Mouse (Mus musculus) forebrain, embryonic 16.5 days (tissue): ENCODE data around the gene Tmem217. TPM values are rescaled to one million over a fixed set of nuclear protein-coding genes. Genes with fewer than 3 reads are reported as not detected.

Experiments used
- ATAC-seq: fragments of 200-750 bp; cut with Nextera tagmentation; 2 replicates; pipeline ENCODE4 v1.8.0; 2017; ENCODE audit warnings: mild to moderate bottlenecking, moderate library complexity
- H3K27ac ChIP-seq: fragments of 300-500 bp; sonication (generic); 2 replicates; pipeline ENCODE4 v1.5.1; 2014; ENCODE audit warnings: low read length, control low read depth
- H3K27me3 ChIP-seq: fragments of 300-500 bp; sonication (generic); replicated peaks from 2 replicates; pipeline ENCODE4 v1.6.1; 2014; ENCODE audit warnings: low read length; ENCODE audit not compliant: control insufficient read depth, insufficient read depth
- H3K36me3 ChIP-seq: fragments of 300-500 bp; sonication (generic); 2 replicates; pipeline ENCODE4 v1.6.1; 2014; ENCODE audit not compliant: control insufficient read depth, insufficient read depth
- H3K4me1 ChIP-seq: fragments of 300-500 bp; sonication (generic); replicated peaks from 2 replicates; pipeline ENCODE4 v1.6.1; 2014; ENCODE audit warnings: low read length; ENCODE audit not compliant: control insufficient read depth, insufficient read depth
- H3K4me2 ChIP-seq: fragments of 300-500 bp; sonication (generic); 2 replicates; pipeline ENCODE4 v1.6.1; 2014; ENCODE audit warnings: mild to moderate bottlenecking, low read length, control low read depth
- H3K4me3 ChIP-seq: fragments of 300-500 bp; sonication (generic); replicated peaks from 2 replicates; pipeline ENCODE4 v1.5.1; 2014; ENCODE audit warnings: mild to moderate bottlenecking, low read length, control low read depth
- H3K9ac ChIP-seq: fragments of 300-500 bp; sonication (generic); replicated peaks from 2 replicates; pipeline ENCODE4 v1.6.1; 2014; ENCODE audit warnings: low read depth, low read length, control low read depth
- H3K9me3 ChIP-seq: fragments of 300-500 bp; sonication (generic); 2 replicates; pipeline ENCODE4 v1.6.1; 2016; ENCODE audit warnings: low read length; ENCODE audit not compliant: control insufficient read depth
- WGBS: fragments of 180-500 bp; shearing (Covaris S2); extraction: QIAGEN DNeasy Blood & Tissue Kit; methylation state at CpG from one replicate; pipeline ENCODE4 v1.1.7; 2014; 5-methylcytosine and 5-hydroxymethylcytosine counted together
- polyA plus RNA-seq: library from polyadenylated mRNA; unstranded; fragments of >200 nt; fragmentation: Nextera tagmentation; extraction: Ambion mirVana; gene quantifications from 2 replicates; pipeline ENCODE4 v1.2.1, GENCODE M21; 2015

Gene Tmem217
- polyA plus RNA-seq: 0.50 and 1.1 TPM in 2 replicates

DNA sequence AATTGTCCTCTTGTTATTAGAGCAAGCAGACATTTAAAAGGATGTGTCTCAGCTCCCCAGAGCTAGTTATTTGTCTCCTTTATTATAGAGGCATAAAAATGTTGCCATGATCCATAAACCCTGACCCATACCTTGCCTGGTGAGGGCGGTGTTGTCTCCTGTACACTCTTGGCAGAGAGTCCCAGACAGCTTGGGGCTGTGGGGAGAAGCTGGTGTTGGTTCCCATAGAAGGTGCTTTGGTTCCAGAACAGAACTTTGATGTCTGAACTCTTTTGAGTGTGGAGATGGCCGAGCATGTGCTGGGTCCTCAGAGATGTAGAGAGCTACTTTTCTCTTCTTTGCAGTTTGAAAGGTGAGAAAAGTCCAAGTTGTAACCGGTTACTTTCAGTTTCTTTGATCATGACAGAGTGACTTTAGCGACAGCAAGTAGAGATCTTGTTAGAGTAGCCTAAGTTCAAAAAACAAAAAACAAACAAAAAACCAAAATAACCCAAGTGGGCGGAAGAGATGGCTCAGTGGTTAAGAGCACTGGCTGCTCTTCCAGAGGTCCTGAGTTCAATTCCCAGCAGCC lies at the start of gene Tmem217:
Gene Tmem217 (minus strand): TSS at position 224 of the 571 bp plus-strand sequence.
- H3K9me3 ChIP-seq: no peaks in the 10 kb centered on the region
- no peaks in the 10 kb centered on the region for H3K36me3 ChIP-seq
- no peak within 1 kb of the TSS for H3K9ac ChIP-seq
- no peak within 1 kb of the TSS for H3K27ac ChIP-seq
- no peak for ATAC-seq
- peaks cover 15% of the 10 kb centered on the region for H3K4me1 ChIP-seq
- H3K4me3 ChIP-seq: no peak within 1 kb of the TSS
- H3K27me3 ChIP-seq: no peaks in the 10 kb centered on the region
- WGBS: 90% methylated on average over 5 of the region's 5 CpGs
- no peak within 1 kb of the TSS for H3K4me2 ChIP-seq

DNA sequence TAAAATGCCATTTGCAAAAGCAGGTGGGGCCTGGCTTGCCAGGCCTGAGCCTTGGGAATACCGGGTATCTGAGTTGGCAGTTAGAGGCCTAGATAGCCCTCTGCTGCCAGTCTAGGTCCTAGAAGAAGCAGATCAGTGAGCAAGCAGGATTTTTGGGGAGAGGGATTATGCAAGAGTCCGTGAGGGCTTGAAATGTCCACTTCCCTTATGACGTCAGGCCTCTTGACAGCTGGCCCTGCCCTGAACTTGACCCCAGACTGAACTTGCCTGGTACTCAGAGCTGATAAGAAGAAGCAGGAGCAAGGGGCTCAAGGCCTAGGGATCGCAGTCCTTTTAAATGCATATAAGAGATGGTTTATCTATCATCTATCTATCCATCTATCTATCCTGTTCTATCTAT lies 49.2 kb upstream of the Tmem217 start:
- no peak for ATAC-seq
- H3K4me1 ChIP-seq: peaks cover 2% of the 10 kb centered on the region; the same call in 1 of the 2 replicates
- no peaks in the 10 kb centered on the region for H3K27me3 ChIP-seq
- H3K27ac ChIP-seq: no peak overlapping the region
- no peaks in the 10 kb centered on the region for H3K9me3 ChIP-seq
- H3K36me3 ChIP-seq: peaks cover 6% of the 10 kb centered on the region
- H3K4me3 ChIP-seq: no peak overlapping the region
- no peak overlapping the region for H3K4me2 ChIP-seq
- WGBS: 86% methylated on average over 4 of the region's 4 CpGs
- no peak overlapping the region for H3K9ac ChIP-seq

DNA sequence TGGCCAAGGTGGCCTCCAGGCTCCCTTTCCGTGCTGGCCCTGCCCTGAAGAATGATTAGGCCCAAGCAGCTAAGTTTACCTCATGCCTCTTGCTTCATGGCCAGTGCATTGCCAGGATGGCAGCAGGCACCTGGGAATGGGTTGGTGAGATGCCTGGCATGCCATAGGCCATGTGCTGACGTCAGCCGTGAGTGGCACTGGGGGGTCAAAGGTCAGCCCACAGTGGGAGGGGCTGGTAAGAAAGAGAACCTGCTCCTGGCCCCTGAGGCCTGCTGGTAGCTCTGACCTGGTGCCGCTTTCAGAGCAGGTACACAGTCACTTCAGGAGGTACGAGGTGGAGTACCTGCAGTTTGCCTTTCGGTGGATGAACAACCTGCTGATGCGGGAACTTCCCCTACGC lies 47.4 kb upstream of the Tmem217 start:
- Histone ChIP-seq H3K4me3 (no peak overlapping the region), H3K27ac (no peak overlapping the region), H3K27me3 (no peaks in the 10 kb centered on the region), H3K4me2 (no peak overlapping the region), H3K9ac (no peak overlapping the region), H3K36me3 (peaks cover 9% of the 10 kb centered on the region), H3K9me3 (no peaks in the 10 kb centered on the region), H3K4me1 (peaks cover 2% of the 10 kb centered on the region; the same call in 1 of the 2 replicates)
- WGBS: 88% methylated on average over 8 of the region's 8 CpGs
- no peak for ATAC-seq

GRCm38 (mm10) chr17:29599051-29599450 lies 46.9 kb upstream of the Tmem217 start:
- Histone ChIP-seq H3K9ac (no peak overlapping the region), H3K27me3 (no peaks in the 10 kb centered on the region), H3K4me2 (no peak overlapping the region), H3K4me3 (no peak overlapping the region), H3K9me3 (no peaks in the 10 kb centered on the region), H3K36me3 (peaks cover 9% of the 10 kb centered on the region), H3K4me1 (peaks cover 2% of the 10 kb centered on the region; the same call in 1 of the 2 replicates), H3K27ac (no peak overlapping the region)
- ATAC-seq: no peak
- 90% methylated on average over 14 of the region's 14 CpGs for WGBS

- no peak overlapping the region for H3K9ac ChIP-seq
- no peaks in the 10 kb centered on the region for H3K27me3 ChIP-seq
- no peaks in the 10 kb centered on the region for H3K9me3 ChIP-seq
- H3K4me2 ChIP-seq: no peak overlapping the region
- H3K4me3 ChIP-seq: no peak overlapping the region
- no peak for ATAC-seq
- H3K27ac ChIP-seq: no peak overlapping the region
- peaks cover 2% of the 10 kb centered on the region; the same call in 1 of the 2 replicates for H3K4me1 ChIP-seq
- 78% methylated on average over 13 of the region's 13 CpGs for WGBS
- H3K36me3 ChIP-seq: peaks cover 3% of the 10 kb centered on the region; the same call in 1 of the 2 replicates
Measured at GRCm38 (mm10) chr17:29596771-29597132, 44.6 kb upstream of the Tmem217 start.

DNA sequence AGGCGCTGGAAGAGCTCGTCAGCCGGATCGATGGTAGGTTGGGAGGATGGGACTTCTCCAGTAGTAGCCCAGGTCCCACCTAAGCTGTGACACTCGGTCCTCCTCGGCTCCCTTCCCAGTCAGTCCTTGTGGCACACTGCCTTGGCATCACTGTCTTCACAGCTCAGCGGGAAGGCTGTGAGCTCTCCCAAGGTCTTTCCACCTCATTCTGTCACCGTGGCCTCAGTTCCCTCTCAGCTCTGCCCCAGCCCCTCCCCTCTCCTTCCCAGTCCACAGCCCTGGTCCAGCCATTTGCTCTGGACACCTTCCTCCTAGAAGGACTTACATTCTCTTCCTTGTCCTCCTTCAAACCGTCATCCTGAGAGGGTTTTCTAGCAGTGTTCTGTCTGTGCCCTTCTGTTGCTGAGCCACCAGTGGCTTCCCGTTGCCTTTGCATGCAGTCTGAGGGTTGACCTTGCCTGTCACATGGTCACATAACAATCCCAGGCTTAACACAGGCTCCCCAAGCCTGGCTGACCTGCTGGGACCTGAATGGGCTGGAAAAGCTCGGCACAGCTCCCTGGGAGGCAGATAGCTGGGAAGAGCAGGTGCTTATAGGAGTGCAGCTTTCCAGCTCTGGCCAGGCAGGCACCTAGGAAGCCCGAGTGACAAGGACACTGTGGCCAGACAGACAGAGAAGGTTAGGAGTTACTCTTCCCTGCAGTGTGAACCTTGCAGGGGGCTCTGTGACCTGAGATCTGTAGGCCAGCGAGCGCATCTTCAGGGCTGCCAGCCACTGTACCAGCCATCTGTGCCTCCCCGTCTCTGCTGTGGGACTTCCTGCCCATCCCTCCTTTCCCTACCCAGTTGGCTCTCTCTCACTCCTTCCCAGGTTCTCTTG lies 43.9 kb upstream of the Tmem217 start:
- WGBS: 86% methylated on average over 15 of the region's 15 CpGs
- Histone ChIP-seq H3K4me2 (no peak overlapping the region), H3K27ac (no peak overlapping the region), H3K36me3 (peaks cover 3% of the 10 kb centered on the region; the same call in 1 of the 2 replicates), H3K4me1 (peaks cover 2% of the 10 kb centered on the region; the same call in 1 of the 2 replicates), H3K27me3 (no peaks in the 10 kb centered on the region), H3K9ac (no peak overlapping the region), H3K4me3 (no peak overlapping the region), H3K9me3 (no peaks in the 10 kb centered on the region)
- ATAC-seq: no peak

DNA sequence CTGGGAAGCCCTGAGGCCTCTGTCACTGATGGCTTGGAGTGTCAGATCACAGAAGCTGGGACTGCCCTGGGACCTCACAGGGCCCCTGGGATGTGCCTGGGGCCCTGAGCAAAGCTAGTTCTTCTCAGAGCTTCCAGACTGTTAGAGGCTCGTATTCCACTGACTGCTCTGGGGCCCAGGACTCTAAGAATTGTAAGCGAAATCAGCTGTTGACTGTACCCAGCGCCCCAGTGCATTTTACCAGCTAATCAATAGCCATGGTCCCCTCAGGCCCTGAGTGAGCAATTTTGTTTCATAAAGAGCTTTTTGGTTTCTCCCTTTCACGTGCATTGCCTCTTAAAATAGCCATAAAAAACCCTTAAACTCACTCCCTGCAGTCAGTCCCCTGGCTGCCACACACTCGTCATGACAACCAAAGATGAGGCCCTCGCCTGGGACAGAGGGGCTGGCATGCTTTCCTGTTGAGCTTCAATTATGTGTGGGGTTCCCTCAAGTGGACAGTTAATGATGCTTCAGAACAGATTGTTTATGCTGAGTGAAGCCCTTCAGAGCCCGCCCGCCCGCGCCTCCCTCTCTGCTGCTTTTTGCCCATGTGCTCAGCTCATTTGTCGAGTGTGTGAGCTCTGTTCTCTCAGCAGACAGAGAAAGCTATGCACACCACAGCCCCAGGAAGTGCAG lies 37.2 kb upstream of the Tmem217 start:
- no peak overlapping the region for H3K9ac ChIP-seq
- WGBS: 15% methylated on average over 11 of the region's 11 CpGs
- no peak overlapping the region for H3K4me2 ChIP-seq

DNA sequence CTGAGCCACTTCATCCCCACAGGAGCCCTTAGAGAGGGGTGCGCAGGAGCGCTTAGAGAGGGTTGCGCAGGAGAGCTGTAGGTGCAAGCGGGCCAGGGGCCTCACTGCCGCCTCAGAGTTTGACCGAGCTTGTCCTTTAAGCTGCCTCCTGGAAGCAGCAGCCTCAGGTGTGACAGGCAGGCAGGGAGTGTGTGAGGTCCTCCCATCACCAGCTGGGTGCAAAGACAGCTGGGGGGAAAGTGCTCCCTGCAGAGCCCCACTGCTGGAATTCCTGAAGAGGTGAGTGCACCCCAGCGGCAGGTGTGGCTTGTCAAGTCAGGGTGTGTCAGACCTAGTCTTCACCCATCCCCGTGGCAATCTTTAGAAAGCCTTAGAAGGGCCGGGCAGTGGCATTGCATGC lies 34.7 kb upstream of the Tmem217 start:
- WGBS: 91% methylated on average over 9 of the region's 9 CpGs

More for the DNA sequence above, 37.2 kb upstream of the Tmem217 start:
- H3K27ac ChIP-seq: peak overlapping the region; percentile 41; the same call in 1 of the 2 replicates
- no peaks in the 10 kb centered on the region for H3K27me3 ChIP-seq
- peak; percentile 72 for ATAC-seq
- H3K4me1 ChIP-seq: peaks cover 12% of the 10 kb centered on the region
- H3K9me3 ChIP-seq: no peaks in the 10 kb centered on the region
- H3K36me3 ChIP-seq: no peaks in the 10 kb centered on the region
- no peak overlapping the region for H3K4me3 ChIP-seq

DNA sequence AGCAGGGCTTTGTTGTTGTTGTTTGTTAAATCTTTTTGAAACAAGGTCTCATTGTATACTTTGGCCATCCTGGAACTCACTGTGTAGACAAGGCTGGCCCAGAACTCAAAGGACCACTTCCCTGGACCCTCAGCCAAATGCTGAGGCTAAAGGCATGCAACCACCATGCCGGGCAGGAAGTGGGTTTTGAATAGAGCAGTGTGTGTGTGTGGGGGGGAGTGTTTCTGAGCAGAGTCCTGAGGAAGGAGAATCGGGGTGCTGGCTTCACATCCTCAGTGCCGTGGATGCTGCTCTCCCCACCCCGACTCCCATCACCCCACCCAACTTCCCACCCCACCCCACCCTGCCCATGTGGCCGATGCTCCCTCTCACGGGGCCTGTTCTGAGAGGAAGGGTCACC lies 33.3 kb upstream of the Tmem217 start:
- Histone ChIP-seq H3K27me3 (no peaks in the 10 kb centered on the region), H3K36me3 (0 out of 2 replicates have a peak, but pooled peaks cover 3% of the 10 kb centered on the region), H3K9ac (no peak overlapping the region), H3K27ac (no peak overlapping the region), H3K9me3 (no peaks in the 10 kb centered on the region), H3K4me1 (peaks cover 20% of the 10 kb centered on the region), H3K4me3 (no peak overlapping the region), H3K4me2 (no peak overlapping the region)
- ATAC-seq: no peak
- WGBS: 89% methylated on average over 6 of the region's 6 CpGs

More for the DNA sequence above, 34.7 kb upstream of the Tmem217 start:
- no peaks in the 10 kb centered on the region for H3K27me3 ChIP-seq
- no peaks in the 10 kb centered on the region for H3K9me3 ChIP-seq
- no peak overlapping the region for H3K4me3 ChIP-seq
- H3K27ac ChIP-seq: no peak overlapping the region
- no peak for ATAC-seq
- 0 out of 2 replicates have a peak, but pooled peaks cover 3% of the 10 kb centered on the region for H3K36me3 ChIP-seq
- H3K4me2 ChIP-seq: no peak overlapping the region
- H3K4me1 ChIP-seq: peaks cover 20% of the 10 kb centered on the region
- H3K9ac ChIP-seq: no peak overlapping the region
